Mouse (Mus musculus): ENCODE results near the gene Xpr1. TPM values are rescaled to one million over a fixed set of nuclear protein-coding genes. Genes with fewer than 3 reads are reported as not detected.

Xpr1 gene
- total and polyA plus RNA-seq, 3 experiments = 6.2 to 67.8 (median 12.2) TPM

DNA sequence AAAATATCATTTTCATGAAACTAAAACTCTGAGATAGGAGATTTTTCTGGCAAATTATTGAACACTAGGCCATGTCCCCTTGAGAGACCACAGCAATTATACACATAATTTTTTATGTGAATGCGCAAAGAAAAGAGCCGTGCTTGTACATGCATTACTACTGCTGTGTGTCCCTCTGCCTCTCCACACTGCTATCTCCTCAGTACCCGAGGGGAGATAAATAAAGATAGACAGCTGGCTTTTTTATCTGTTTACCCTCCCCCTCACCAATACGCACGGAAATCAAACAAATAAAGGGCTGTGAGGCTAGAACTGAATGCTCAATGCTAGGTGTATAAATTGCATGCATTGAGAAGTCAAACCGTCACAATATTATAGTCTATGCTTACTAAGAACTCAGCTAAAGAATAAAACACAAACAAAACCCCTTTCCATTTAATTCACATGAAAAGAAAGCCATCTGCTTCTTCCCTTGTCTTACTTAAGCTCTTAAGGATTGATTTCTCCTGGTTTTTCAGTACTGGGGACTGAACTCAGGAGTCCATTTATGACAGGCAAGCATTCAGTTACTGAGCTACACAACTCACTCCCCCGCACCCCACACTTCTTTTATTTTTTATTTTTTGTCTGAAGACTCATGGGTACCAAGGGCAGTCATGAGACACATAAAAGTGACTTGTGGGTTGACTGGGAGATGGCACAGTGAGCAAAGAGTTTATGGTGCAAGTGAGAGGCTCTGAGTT is 97.0 kb downstream of the Xpr1 start:
- H3K9me3 ChIP-seq (replicated peaks; ENCODE audit: insufficient read depth, low read length) = no peaks in the 10 kb centered on the region
- no peak overlapping the region for H3K9ac ChIP-seq (ENCODE audit: control insufficient read depth, low read depth, low read length, poor library complexity, severe bottlenecking)
- peaks cover 8 to 21% of the 10 kb centered on the region in 2 experiments; a peak in 3 of 4 replicates for H3K4me1 ChIP-seq (ENCODE audit: control insufficient read depth in 1 of 2, insufficient read depth in 2 of 2, low read length in 2 of 2)
- TF ChIP-seq MAFK (IDR thresholded peaks at IDR 0.05; ENCODE audit: borderline replicate concordance, low read depth, low read length) (no peak), BHLHE40 (IDR thresholded peaks at IDR 0.05; ENCODE audit: borderline replicate concordance, low read depth, low read length) (0 out of 2 replicates have a peak, but pooled peaks have one; percentile 18), ELF1 (IDR thresholded peaks at IDR 0.05; ENCODE audit: low read depth, low read length) (no peak), HCFC1 (IDR thresholded peaks at IDR 0.05; ENCODE audit: low read depth, low read length) (0 out of 2 replicates have a peak, but pooled peaks have one; percentile 16), EP300 (IDR thresholded peaks at IDR 0.05; ENCODE audit: low read depth in 1 of 2, low read length in 2 of 2) (peak; percentile 77 to 79), CHD2 (IDR thresholded peaks at IDR 0.05; ENCODE audit: low read length) (peak; percentile 46; the same call in 1 of the 2 replicates), ZNF384 (IDR thresholded peaks at IDR 0.05; ENCODE audit: low read depth, low read length) (0 out of 2 replicates have a peak, but pooled peaks have one; percentile 27), ETS1 (IDR thresholded peaks at IDR 0.05; ENCODE audit: low read depth, low read length) (peak; percentile 69), TCF12 (IDR thresholded peaks at IDR 0.05; ENCODE audit: low read depth, low read length) (peak; percentile 74), GATA1 (IDR thresholded peaks at IDR 0.05; ENCODE audit: low read depth, low read length) (peak; percentile 85), POLR2AphosphoS5 (IDR thresholded peaks at IDR 0.05; ENCODE audit: borderline replicate concordance, low read depth, low read length) (no peak), TBP (IDR thresholded peaks at IDR 0.05; ENCODE audit: low read depth, low read length) (no peak), RCOR1 (IDR thresholded peaks at IDR 0.05; ENCODE audit: low read depth, low read length) (peak; percentile 57)
- no peaks in the 10 kb centered on the region for H3K27me3 ChIP-seq (ENCODE audit: control insufficient read depth in 1 of 2, insufficient read depth in 2 of 2, low read length in 2 of 2)
- DNase-seq (ENCODE audit: low read depth, low spot score) = peak; percentile 11
- H3K36me3 ChIP-seq (ENCODE audit: control insufficient read depth in 1 of 2, insufficient read depth in 2 of 2, low read length in 2 of 2) = peaks cover 3 to 21% of the 10 kb centered on the region in 2 experiments
- H3K79me2 ChIP-seq (ENCODE audit: control insufficient read depth, insufficient read depth, low read length, poor library complexity) = no peaks in the 10 kb centered on the region
- no peak overlapping the region for H3K4me3 ChIP-seq (ENCODE audit: control insufficient read depth in 1 of 2, insufficient read depth in 1 of 2, low read depth in 2 of 2, low read length in 2 of 2)
- no peak overlapping the region for H3K27ac ChIP-seq (ENCODE audit: control insufficient read depth, low read depth, low read length)

- H3K27me3 ChIP-seq (ENCODE audit: control insufficient read depth in 1 of 2, insufficient read depth in 2 of 2, low read length in 2 of 2) = no peaks in the 10 kb centered on the region
- no peak overlapping the region for H3K27ac ChIP-seq (ENCODE audit: control insufficient read depth, low read depth, low read length)
- no peak overlapping the region for H3K4me3 ChIP-seq (ENCODE audit: control insufficient read depth in 1 of 2, insufficient read depth in 1 of 2, low read depth in 2 of 2, low read length in 2 of 2)
- TF ChIP-seq JUND (IDR thresholded peaks at IDR 0.05; ENCODE audit: low read depth, low read length) = no peak
- TF ChIP-seq TBP (IDR thresholded peaks at IDR 0.05; ENCODE audit: low read depth, low read length) = no peak
- no peak for TF ChIP-seq RCOR1 (IDR thresholded peaks at IDR 0.05; ENCODE audit: low read depth, low read length)
- H3K36me3 ChIP-seq (ENCODE audit: control insufficient read depth in 1 of 2, insufficient read depth in 2 of 2, low read length in 2 of 2) = peaks cover 3 to 21% of the 10 kb centered on the region in 2 experiments
- no peak overlapping the region for H3K9ac ChIP-seq (ENCODE audit: control insufficient read depth, low read depth, low read length, poor library complexity, severe bottlenecking)
- H3K9me3 ChIP-seq (replicated peaks; ENCODE audit: insufficient read depth, low read length) = no peaks in the 10 kb centered on the region
- H3K4me1 ChIP-seq (ENCODE audit: control insufficient read depth in 1 of 2, insufficient read depth in 2 of 2, low read length in 2 of 2) = peaks cover 8 to 21% of the 10 kb centered on the region in 2 experiments; a peak in 3 of 4 replicates
- no peaks in the 10 kb centered on the region for H3K79me2 ChIP-seq (ENCODE audit: control insufficient read depth, insufficient read depth, low read length, poor library complexity)
- DNase-seq (ENCODE audit: low read depth, low spot score) = no peak
These were observed 97.7 kb downstream of the Xpr1 start for GRCm38 (mm10) chr1:155319513-155319912.
